Mouse (Mus musculus): ENCODE results near the gene Shroom3.

The Shroom3 gene

DNA sequence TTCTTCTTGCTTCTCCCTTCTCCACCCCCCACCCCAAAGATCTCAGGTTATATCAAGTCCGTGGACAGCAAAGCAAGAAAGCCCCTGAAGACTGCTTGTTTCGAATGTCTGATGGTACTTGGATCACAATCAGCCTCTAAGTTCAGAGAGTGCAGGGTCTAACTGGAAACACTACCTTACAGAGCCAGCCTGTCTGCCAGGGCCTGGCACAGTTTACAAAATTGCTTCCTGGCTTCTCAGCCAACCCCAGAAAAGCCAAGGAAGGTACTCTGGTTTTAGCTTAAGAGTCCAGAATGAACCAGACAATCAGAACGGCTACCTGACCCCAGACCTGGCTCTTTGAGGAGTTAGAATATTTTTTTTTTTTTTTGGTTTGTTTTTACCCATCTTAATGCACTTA, 159.6 kb downstream of the Shroom3 start:
- ChIA-PET POLR2A (interaction anchor here in 2 of 4 experiments (1.3 to 1.6 kb wide), 3 partner anchors 20 to 115 kb away, joined by 3 to 4 read pairs (median 3); no protein-coding TSS in a partner anchor), CTCF (no interaction called here)

DNA sequence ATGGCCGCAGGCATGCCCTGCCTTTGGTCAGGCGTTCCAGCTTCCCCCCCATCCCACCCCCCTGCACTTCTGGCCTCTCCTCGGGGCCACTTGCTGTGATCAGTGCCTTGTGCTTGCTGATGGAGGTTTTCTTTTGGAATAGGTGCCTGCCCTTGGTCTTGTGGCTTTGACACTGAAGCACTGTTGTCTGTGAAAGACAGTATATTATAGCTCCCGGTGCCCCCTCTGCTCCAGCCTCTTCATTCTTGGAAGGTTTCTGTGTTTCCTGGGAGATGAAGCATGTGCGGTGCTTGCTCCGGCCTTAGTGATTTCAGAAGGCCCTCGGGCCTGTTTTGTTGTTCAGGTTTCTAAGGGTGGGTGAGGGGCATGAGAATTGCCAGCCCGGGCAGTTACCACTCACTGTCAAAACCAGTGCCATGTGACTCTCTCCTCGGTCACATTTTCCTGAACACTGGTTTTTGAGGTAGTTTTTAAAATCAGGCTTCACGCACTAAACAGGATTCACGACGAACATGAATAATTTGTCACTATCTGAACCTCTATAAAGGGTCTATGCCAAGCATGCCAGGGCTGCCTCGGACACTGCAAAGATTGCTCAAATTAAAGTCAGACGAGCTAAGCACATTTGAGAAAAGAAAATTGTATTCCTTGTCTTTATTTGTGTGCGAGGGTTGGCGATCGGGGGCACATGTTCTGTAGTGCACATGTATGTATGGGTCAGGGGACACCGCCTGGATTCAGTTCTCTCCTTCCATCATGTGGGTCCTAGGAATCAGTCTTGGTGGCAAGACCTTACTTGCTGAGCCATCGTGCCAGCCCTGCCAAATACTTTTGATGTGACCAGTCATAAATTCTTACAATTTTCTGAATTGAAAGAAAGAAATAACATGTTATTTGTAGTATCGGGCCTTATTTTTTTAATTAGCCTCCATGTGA, 160.9 kb downstream of the Shroom3 start:
- ChIA-PET CTCF (interaction anchor here in 1 of 4 experiments (1.1 kb wide), 1 partner anchor 116 kb away, joined by 3 read pairs; no protein-coding TSS in a partner anchor), POLR2A (interaction anchor here in 2 of 4 experiments (0.6 to 1.6 kb wide), 7 partner anchors 10 to 147 kb away, joined by 3 to 5 read pairs (median 3); no protein-coding TSS in a partner anchor)

DNA sequence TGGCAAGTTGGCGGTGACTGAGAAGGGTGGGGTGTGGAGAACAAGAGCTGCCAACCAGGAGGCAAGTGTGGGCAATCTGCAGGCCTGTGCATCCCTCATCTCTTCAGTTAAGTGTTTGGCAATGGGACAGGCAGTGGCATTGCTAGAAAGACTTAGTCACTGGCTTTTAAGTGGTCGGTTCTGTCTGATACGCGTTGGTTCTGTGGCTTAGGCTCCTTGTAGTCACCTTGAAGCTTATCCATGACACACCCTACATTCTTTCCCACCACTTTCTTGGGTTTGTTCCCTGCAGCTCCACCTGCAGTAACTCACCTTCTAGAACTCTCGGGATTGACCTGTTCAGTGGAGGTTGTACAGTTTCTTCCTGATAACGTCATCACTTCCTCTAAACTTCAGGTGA, 166.5 kb downstream of the Shroom3 start:
- CTCF ChIA-PET, result interaction anchor here in 2 of 4 experiments (0.7 to 0.8 kb wide), 2 partner anchors 48 to 87 kb away, joined by 3 read pairs; no protein-coding TSS in a partner anchor

DNA sequence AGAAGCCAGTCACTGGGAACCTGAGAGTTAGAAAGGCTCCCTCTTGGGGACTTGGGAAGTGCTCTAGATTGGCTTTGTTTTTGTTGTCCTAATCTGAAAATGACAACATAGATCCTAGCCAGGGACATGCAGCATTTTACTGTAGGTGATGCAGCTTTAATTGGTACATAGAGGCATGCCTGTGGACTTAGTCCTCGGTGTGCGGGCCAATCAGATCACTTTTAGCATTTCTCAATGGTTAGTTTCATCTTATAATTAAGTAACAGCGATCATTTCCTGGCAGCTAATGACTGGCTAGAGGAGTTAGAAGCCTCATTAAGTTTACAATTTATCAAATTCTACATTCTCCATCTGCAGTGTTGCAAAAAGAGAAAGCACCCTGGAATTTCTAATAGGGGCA, 167.7 kb downstream of the Shroom3 start:
- POLR2A ChIA-PET, result interaction anchor here in 1 of 4 experiments (0.6 to 1.4 kb wide), 2 partner anchors 9 to 104 kb away, joined by 3 to 4 read pairs; no protein-coding TSS in a partner anchor
- CTCF ChIA-PET, result no interaction called here

More for the DNA sequence above, 166.5 kb downstream of the Shroom3 start:
- POLR2A ChIA-PET, result interaction anchor here in 3 of 4 experiments (0.5 to 1.7 kb wide), 8 partner anchors 8 to 247 kb away, joined by 3 to 9 read pairs (median 4); partner anchors contain the start of gene Stbd1 (in 1 of the 3)

DNA sequence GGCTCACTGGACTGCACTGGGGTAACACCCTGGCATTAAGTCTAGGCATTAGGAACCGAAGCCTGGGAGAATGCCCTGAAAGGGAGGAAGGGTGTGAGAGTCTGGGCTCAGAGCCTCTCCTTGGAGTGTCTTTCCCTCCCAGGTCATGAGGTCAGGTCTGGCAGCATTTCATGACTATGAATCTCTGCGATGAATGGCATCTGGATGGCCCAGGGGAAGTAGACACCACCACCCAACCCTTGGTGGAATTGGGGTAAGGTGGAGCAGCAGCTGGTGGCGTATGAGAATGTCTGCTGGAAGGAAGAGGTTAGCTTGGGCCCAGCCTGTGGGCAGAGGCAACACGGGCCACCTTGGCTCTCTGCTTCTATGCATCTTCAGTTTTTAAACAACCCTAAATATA, 171.7 kb downstream of the Shroom3 start:
- CTCF ChIA-PET, result interaction anchor here in 1 of 4 experiments (0.9 kb wide), 1 partner anchor 127 kb away, joined by 3 read pairs; no protein-coding TSS in a partner anchor
- POLR2A ChIA-PET, result interaction anchor here in 1 of 4 experiments (1.2 kb wide), 1 partner anchor 10 kb away, joined by 3 read pairs; no protein-coding TSS in a partner anchor

DNA sequence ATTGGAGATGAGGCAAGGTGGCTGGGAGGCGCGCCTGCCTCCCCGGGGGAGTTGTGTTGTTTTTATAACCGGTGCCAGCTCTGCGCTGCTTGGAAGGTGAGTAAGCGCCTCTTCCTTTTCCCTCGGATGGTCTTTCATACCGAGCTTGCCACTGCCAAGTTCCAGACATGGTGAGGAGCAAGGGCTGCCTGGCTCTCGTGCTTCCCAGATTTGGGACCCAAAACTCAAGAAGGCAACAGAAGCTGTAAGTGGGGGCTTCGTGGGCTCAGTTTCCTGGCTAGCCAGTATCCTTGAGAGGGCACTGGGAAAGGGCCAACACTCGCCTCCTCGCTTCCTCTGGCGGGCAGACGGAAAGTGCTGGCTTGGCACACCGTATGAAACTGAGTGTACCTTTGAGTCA, 173.1 kb downstream of the Shroom3 start:
- POLR2A ChIA-PET, result interaction anchor here in 2 of 4 experiments (0.6 to 1.0 kb wide), 5 partner anchors 11 to 441 kb away, joined by 3 to 12 read pairs (median 4); no protein-coding TSS in a partner anchor

DNA sequence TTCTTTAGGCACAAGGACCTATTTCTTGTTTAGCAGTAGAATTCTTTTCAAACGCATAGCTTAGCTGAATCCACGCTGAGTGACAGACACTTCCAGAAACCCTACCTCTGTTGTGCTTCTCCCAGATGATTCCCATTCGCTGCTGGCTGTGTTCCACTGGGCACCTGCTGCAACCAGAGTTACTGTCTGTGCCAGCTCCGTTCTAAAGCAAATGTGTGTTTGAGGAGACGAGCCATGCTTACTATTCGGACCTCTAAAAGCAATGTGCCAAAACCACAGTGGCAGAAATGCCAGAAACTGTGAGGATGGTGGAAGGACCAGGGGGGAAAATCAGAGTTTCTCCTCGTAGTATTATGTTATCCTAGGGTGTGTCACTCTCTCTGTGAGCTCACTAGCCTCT, 173.9 kb downstream of the Shroom3 start:
- ChIA-PET POLR2A (interaction anchor here in 1 of 4 experiments (0.6 to 1.0 kb wide), 2 partner anchors 102 to 151 kb away, joined by 3 to 4 read pairs; no protein-coding TSS in a partner anchor), CTCF (interaction anchor here in 1 of 4 experiments (0.6 kb wide), 1 partner anchor 70 kb away, joined by 5 read pairs; no protein-coding TSS in a partner anchor)

More for the DNA sequence above, 173.1 kb downstream of the Shroom3 start:
- CTCF ChIA-PET, result interaction anchor here in 3 of 4 experiments (0.6 to 1.0 kb wide), 5 partner anchors 60 to 128 kb away, joined by 3 to 4 read pairs (median 3); no protein-coding TSS in a partner anchor

DNA sequence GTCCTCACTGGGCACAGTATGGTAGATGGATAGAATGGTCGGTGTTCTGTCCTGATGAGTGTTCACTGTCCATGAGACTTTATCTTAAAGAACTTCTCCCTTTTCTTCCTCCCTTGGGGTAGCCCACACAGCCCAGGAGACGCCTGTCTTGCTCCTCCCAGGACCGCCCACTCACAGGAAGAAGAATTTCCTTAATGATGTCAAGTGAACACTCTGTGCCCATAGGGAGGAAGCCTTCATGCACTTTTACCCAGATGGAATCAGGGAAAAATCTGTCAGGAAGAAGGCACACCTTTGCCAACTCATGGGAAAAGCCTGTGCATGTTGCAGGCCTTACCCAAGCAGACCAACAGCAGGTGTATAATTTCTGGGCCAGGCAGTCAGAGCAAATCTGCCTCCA, 174.9 kb downstream of the Shroom3 start:
- ChIA-PET POLR2A (no interaction called here), CTCF (no interaction called here)

DNA sequence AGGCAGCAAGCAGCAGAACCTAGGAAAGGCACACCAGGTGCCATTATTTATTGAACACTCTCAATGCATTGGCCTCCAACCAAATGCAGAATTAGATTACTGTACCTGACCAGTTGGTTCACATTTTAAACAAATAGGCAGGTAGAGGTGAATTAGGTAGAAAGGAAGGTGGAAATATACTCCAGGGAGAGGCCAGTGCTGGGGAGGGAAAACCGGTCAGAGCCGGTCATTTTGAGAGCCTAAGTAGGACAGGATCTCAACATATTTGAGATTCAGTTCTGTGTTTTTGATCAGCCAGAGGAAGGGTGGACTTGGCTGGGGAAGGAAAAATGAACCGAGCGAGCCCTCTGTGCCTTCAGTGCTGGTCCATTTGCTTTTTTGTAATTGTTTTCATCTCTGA, 175.3 kb downstream of the Shroom3 start:
- ChIA-PET POLR2A (interaction anchor here in 1 of 4 experiments (0.6 kb wide), 1 partner anchor 103 kb away, joined by 4 read pairs; no protein-coding TSS in a partner anchor), CTCF (no interaction called here)

DNA sequence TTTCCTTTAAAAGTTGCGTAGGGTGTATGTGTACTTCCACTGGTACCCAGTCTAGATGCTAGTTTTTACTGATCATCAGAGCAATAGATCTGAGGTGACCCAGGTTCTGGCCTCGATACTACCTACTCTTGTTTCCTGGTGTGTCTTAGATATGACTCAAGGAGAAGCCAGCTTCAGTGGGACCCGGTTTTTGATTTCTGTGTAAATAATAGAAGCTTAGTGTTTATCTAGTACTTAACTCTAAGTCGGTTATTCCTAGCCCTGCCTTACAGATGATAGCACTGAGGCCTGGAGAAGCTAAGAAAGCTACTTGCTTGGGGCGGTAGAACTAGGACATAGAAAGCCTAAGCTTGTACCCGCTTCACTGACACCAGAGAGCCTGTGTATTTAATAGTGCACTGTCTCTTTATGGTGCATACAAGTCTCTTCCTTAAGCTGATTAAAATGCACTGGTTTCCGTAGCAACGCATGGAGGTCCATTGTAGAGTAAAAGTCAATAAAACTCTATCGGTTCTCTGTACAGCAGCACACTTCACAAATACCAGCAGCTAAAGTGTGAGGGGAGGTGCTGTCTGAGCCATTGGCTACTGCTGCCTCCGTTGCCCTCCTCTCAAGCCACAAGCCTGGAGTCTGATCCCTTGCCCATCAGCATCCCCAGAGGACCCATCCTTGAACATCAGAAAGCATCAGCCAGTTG, 178.3 kb downstream of the Shroom3 start:
- POLR2A ChIA-PET, result interaction anchor here in 1 of 4 experiments (0.8 kb wide), 1 partner anchor 94 kb away, joined by 3 read pairs; no protein-coding TSS in a partner anchor
- CTCF ChIA-PET, result interaction anchor here in 1 of 4 experiments (1.5 kb wide), 1 partner anchor 133 kb away, joined by 4 read pairs; no protein-coding TSS in a partner anchor

DNA sequence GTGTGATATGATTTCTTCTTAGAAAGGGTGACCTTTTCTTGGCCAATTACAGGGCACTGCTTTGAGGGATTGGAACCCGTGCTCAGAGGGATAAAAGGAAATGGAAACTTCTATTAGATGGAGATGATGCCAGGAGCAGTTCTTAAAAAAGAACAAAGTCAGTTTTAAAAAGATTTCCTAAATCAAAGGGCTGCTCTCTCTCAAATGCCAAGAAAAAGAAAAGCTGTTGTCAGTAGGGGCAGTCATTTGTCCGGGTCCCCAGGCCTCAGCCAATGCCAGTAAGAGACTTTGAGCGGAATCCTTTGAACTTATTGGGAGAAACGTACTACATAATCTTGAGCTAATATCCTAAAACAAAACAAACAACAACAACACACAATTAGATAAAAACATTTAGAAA, 181.9 kb downstream of the Shroom3 start:
- POLR2A ChIA-PET, result interaction anchor here in 1 of 4 experiments (1.0 to 1.6 kb wide), 2 partner anchors 16 to 57 kb away, joined by 4 read pairs; no protein-coding TSS in a partner anchor
- CTCF ChIA-PET, result no interaction called here

DNA sequence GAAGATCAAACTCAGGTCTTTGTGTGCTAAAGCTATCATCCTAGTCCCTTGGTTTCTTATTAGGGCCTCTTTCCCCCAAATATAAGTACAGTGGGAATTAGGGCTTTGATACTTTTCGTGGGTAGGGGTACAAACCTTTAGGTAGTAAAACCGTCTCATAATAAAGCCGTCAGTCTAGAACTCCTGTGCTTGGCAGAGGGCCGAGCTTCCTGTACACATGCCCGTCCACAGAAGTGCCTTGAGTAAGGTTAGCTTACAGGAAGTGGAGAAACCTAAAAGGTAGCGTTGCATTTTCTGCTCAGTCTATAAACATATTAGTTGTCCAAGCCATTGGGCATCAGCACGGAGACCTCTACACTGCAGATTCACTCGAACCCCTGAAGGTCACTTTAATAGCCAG, 183.3 kb downstream of the Shroom3 start:
- ChIA-PET CTCF (interaction anchor here in 1 of 4 experiments (1.2 kb wide), 1 partner anchor 138 kb away, joined by 3 read pairs; no protein-coding TSS in a partner anchor), POLR2A (interaction anchor here in 2 of 4 experiments (0.5 to 1.2 kb wide), 2 partner anchors 22 to 54 kb away, joined by 3 to 4 read pairs; no protein-coding TSS in a partner anchor)

DNA sequence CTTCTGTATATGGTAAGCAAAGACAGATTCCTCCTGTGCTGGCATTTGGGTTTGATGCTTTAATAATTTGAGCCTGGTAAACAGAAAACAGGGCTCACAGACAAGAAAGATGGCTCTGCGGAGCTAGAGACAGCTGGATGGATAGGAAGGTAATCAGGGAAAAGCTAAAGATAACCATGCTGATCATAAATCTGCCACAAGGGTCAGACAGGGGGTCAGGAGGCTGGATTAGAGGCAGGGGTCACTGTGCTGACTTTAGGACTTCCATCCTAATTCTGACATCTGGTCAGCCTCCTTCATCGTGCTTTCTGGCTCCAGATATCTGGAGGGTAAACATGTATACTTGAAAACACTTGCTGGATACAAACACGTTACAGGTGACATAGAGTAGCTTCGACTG, 184.0 kb downstream of the Shroom3 start:
- ChIA-PET CTCF (interaction anchor here in 1 of 4 experiments (1.2 kb wide), 1 partner anchor 139 kb away, joined by 3 read pairs; no protein-coding TSS in a partner anchor), POLR2A (interaction anchor here in 1 of 4 experiments (0.6 to 1.2 kb wide), 3 partner anchors 11 to 111 kb away, joined by 3 to 4 read pairs (median 4); no protein-coding TSS in a partner anchor)

DNA sequence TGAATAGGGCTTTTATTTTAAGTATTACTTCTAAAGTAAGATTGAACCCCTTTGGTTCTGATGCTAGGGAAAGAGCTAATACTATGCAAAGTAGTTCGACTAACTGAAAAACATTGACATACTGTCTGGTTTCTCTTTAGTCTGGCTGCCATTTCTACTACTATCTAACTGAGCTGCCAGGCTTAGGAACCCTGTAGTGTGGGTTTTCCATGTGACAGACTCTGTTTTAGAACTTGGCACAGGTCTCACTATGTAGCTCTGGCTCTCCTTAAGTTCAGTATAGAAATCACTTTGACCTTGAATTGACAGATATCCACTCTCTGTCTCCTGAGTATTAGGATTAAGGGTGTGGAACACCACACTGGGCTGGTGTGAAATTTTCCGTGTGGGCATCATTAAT, 185.0 kb downstream of the Shroom3 start:
- CTCF ChIA-PET, result interaction anchor here in 1 of 4 experiments (0.7 kb wide), 1 partner anchor 147 kb away, joined by 3 read pairs; no protein-coding TSS in a partner anchor
- POLR2A ChIA-PET, result interaction anchor here in 3 of 4 experiments (0.6 to 1.1 kb wide), 6 partner anchors 12 to 120 kb away, joined by 3 to 5 read pairs (median 4); no protein-coding TSS in a partner anchor

DNA sequence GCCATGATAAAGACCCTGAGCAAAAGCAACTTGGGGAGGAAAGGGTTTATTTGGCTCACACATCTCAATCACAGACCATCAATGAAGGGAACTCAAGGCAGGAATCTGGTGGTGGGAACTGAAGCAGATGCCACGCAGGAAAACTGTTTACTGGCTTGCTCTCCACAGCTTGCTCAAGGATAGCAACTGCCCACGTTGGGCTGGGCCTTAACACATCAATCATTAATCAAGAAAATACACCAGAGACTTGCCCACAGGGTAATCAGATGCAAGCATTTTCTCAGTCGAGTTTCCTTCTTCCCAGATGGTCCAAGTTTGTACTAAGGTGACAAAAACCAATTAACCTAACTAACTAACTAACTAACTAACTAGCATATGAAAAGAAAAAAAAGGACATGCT, 187.8 kb downstream of the Shroom3 start:
- POLR2A ChIA-PET, result interaction anchor here in 1 of 4 experiments (1.8 kb wide), 1 partner anchor 54 kb away, joined by 4 read pairs; no protein-coding TSS in a partner anchor
- CTCF ChIA-PET, result interaction anchor here in 2 of 4 experiments (1.0 to 2.5 kb wide), 2 partner anchors 99 to 143 kb away, joined by 3 to 8 read pairs; no protein-coding TSS in a partner anchor

DNA sequence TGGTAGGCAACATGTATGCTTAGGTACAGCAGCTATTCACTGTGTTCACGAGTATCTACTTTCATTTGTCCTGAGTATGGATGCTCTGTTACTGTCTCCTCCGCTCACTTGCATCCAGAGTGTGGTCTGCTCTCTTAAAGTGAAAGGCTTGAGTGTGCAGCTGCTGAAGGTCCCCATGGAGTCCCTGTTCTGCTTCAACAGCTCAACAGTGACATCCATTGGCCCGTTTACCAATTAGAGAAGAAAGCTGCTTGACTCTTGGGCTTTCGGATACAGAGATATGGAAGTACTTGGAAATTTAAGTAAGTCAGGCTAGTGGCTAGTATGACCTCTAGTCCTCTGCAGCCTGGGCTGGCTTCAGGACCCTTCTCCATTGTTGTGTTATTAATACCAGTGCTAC, 188.9 kb downstream of the Shroom3 start:
- CTCF ChIA-PET, result interaction anchor here (0.5 to 2.5 kb wide), 8 partner anchors 18 to 174 kb away, joined by 3 to 10 read pairs (median 4); no protein-coding TSS in a partner anchor
- POLR2A ChIA-PET, result interaction anchor here in 1 of 4 experiments (1.1 kb wide), 1 partner anchor 15 kb away, joined by 3 read pairs; no protein-coding TSS in a partner anchor

DNA sequence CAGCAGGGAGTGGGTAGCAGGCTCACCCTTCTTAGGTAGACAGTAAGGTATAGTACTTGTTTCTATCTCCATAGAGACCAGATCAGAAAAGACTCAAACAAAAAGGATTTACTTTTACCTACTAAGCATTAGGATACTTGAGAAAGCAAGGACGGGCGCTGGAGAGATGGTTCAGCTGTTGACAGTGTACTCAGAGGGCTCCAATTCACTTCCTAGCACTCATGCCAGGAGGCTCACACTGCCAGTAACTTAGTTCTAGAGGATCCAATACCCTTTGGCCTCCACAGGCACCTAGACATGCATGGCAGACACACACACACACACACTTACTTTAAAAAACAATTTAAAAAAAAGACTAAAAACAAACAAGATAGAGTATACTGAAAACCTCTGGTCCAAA, 189.8 kb downstream of the Shroom3 start:
- CTCF ChIA-PET, result interaction anchor here in 2 of 4 experiments (1.4 to 1.7 kb wide), 2 partner anchors 64 to 145 kb away, joined by 3 to 5 read pairs; no protein-coding TSS in a partner anchor

More for the DNA sequence above, 189.8 kb downstream of the Shroom3 start:
- POLR2A ChIA-PET, result interaction anchor here in 2 of 4 experiments (0.7 to 1.1 kb wide), 2 partner anchors 10 to 14 kb away, joined by 3 read pairs; no protein-coding TSS in a partner anchor
